Mouse (Mus musculus): ENCODE results near the gene Abca4. TPM values are rescaled to one million over a fixed set of nuclear protein-coding genes. Genes with fewer than 3 reads are reported as not detected.

Abca4 gene
- polyA plus RNA-seq, 1 experiment from 2014 or later, result 3.1 TPM

DNA sequence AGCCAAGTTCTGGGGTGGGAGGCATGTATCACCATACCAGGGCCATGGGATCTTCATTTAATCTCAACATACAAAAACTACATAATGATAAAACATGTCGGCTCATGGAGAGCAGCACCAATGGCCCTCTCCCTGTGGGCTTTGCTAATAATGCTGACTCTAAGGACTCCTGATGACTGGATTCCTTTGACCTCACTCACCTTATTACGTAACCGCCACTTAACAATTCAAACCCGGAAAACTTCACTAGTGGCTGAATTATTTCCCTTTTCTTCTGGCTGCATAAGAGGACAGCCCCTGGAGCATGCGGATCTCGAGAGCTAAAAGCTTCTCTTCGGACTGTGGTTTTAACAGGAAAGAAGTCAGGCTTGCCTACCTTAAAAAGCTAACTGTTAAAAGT lies 106.6 kb downstream of the Abca4 start:
- WGBS (ENCODE audit: insufficient replicate concordance), result 83% methylated on average over 7 of the region's 7 CpGs
- peaks cover 4% of the 10 kb centered on the region; the same call in 1 of the 2 replicates for H3K4me1 ChIP-seq (ENCODE audit: control insufficient read depth, insufficient read depth, low read length)
- no peaks in the 10 kb centered on the region for H3K9me3 ChIP-seq (replicated peaks; ENCODE audit: control insufficient read depth, low read length)
- H3K27ac ChIP-seq (ENCODE audit: low read depth, low read length), result no peak overlapping the region
- H3K4me2 ChIP-seq, result no peak overlapping the region
- no peaks in the 10 kb centered on the region for H3K27me3 ChIP-seq (ENCODE audit: control insufficient read depth, insufficient read depth, low read length)
- no peak overlapping the region for H3K4me3 ChIP-seq (ENCODE audit: low read depth, low read length)
- no peak overlapping the region for H3K9ac ChIP-seq (ENCODE audit: low read depth, low read length)
- no peaks in the 10 kb centered on the region for H3K36me3 ChIP-seq (ENCODE audit: control insufficient read depth, insufficient read depth, low read length)
- ATAC-seq (replicated peaks; ENCODE audit: insufficient number of reproducible peaks, low FRiP score, low TSS enrichment), result no peak

DNA sequence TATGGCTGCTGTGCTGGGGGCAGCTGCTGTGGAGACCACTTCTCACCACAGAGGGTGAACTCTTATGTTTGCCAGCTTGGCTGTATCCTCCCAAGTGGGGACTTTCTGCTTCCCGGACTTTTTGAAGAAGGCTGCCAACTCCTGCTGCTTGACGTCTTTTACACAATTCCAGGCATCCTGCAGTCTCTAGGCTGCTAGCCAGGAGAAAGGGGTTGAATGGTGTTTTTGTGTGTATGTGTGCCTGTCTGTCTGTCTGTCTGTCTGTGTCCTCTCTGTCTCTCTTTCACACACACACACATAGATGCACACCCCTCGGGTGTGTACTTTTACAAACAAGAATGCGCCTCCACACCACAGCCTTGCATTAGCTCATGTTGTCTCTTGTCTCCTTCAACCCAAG lies 108.2 kb downstream of the Abca4 start:
- H3K9me3 ChIP-seq (replicated peaks; ENCODE audit: control insufficient read depth, low read length), result no peaks in the 10 kb centered on the region
- 53% methylated on average over 4 of the region's 4 CpGs for WGBS (ENCODE audit: insufficient replicate concordance)
- no peak for ATAC-seq (replicated peaks; ENCODE audit: insufficient number of reproducible peaks, low FRiP score, low TSS enrichment)
- peaks cover 4% of the 10 kb centered on the region; the same call in 1 of the 2 replicates for H3K4me1 ChIP-seq (ENCODE audit: control insufficient read depth, insufficient read depth, low read length)
- H3K27me3 ChIP-seq (ENCODE audit: control insufficient read depth, insufficient read depth, low read length), result no peaks in the 10 kb centered on the region
- no peak overlapping the region for H3K27ac ChIP-seq (ENCODE audit: low read depth, low read length)
- no peak overlapping the region for H3K4me3 ChIP-seq (ENCODE audit: low read depth, low read length)
- H3K9ac ChIP-seq (ENCODE audit: low read depth, low read length), result no peak overlapping the region
- peaks cover 3% of the 10 kb centered on the region; the same call in 1 of the 2 replicates for H3K36me3 ChIP-seq (ENCODE audit: control insufficient read depth, insufficient read depth, low read length)
- H3K4me2 ChIP-seq, result no peak overlapping the region

DNA sequence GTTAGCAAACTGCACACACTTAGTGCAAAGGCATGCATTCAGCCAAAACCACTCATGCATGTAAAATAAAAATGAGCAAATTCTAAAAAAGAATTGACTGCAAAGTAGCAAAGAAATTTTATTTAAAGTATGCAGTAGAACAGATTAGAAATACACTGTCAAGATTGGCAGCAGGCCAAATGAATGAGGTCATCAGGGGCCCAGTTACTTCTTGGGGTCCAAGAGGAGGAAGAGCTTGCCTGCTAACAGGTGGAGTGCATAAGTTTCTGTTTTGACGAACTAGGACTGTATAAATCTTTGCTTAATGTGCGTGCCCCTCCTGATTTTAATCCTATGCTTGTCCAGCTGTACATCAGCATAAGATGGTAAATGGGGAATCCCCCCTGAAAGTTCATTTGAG lies 109.8 kb downstream of the Abca4 start:
- H3K4me2 ChIP-seq, result no peak overlapping the region
- WGBS (ENCODE audit: insufficient replicate concordance), result 74% methylated on average over 2 of the region's 2 CpGs
- peaks cover under 1% of the 10 kb centered on the region; the same call in 1 of the 2 replicates for H3K4me1 ChIP-seq (ENCODE audit: control insufficient read depth, insufficient read depth, low read length)
- H3K9me3 ChIP-seq (replicated peaks; ENCODE audit: control insufficient read depth, low read length), result no peaks in the 10 kb centered on the region
- no peak for ATAC-seq (replicated peaks; ENCODE audit: insufficient number of reproducible peaks, low FRiP score, low TSS enrichment)
- no peak overlapping the region for H3K4me3 ChIP-seq (ENCODE audit: low read depth, low read length)
- no peak overlapping the region for H3K27ac ChIP-seq (ENCODE audit: low read depth, low read length)
- H3K9ac ChIP-seq (ENCODE audit: low read depth, low read length), result no peak overlapping the region
- H3K27me3 ChIP-seq (ENCODE audit: control insufficient read depth, insufficient read depth, low read length), result no peaks in the 10 kb centered on the region
- H3K36me3 ChIP-seq (ENCODE audit: control insufficient read depth, insufficient read depth, low read length), result peaks cover 3% of the 10 kb centered on the region; the same call in 1 of the 2 replicates

DNA sequence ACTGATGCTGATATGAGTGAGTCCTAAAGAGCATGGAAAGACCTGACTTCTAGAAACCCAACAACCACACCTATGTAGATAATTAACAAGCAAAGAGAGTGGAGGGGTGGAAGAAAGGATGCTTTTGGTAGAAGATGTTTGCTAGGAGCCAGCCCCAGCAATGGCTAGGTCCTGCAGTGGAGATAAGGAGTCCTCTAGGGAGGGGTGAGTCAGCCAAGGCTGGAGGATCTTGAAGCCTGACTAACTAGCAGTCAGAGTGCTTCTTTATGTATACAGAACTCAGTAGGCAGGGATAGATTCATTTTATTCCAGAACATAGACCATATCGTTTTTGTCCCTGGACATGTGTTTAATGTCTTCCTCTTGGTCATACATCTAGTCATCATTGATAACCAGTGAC lies 115.2 kb downstream of the Abca4 start:
- no peak for ATAC-seq (replicated peaks; ENCODE audit: insufficient number of reproducible peaks, low FRiP score, low TSS enrichment)
- H3K36me3 ChIP-seq (ENCODE audit: control insufficient read depth, insufficient read depth, low read length), result peaks cover 3% of the 10 kb centered on the region; the same call in 1 of the 2 replicates
- no peak overlapping the region for H3K9ac ChIP-seq (ENCODE audit: low read depth, low read length)
- H3K27me3 ChIP-seq (ENCODE audit: control insufficient read depth, insufficient read depth, low read length), result no peaks in the 10 kb centered on the region
- H3K9me3 ChIP-seq (replicated peaks; ENCODE audit: control insufficient read depth, low read length), result no peaks in the 10 kb centered on the region
- no peaks in the 10 kb centered on the region for H3K4me1 ChIP-seq (ENCODE audit: control insufficient read depth, insufficient read depth, low read length)
- 72% methylated on average over 1 of the region's 1 CpGs for WGBS (ENCODE audit: insufficient replicate concordance)
- H3K4me3 ChIP-seq (ENCODE audit: low read depth, low read length), result no peak overlapping the region
- no peak overlapping the region for H3K27ac ChIP-seq (ENCODE audit: low read depth, low read length)
- no peak overlapping the region for H3K4me2 ChIP-seq

DNA sequence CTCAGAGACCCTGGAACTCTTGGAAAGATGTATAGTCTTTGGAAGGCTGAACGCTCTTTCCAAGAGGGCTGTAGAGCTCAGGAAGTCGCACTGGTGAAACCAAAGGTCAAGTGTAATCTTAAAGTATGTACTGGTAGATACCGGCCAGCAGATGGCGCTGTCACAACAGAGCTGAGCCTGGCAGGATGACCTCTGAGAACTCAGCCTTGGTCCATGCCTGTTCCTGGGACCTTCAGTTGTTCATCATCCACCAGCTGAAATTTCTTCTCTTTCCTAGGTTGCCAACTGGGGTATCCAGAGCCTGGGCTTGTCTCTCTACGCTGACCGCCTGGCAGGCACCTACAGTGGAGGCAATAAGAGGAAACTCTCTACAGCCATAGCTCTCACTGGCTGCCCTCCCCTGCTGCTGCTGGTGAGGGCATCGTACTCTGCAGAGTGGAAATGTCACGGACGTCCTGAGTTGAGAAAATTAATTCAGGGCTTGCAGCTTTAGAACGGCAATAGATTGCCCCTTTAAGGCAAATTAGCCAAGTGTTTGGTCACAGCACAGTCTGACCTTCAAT lies 125.5 kb downstream of the Abca4 start:
- Histone ChIP-seq H3K27me3 (ENCODE audit: control insufficient read depth, insufficient read depth, low read length) (no peaks in the 10 kb centered on the region), H3K4me1 (ENCODE audit: control insufficient read depth, insufficient read depth, low read length) (peaks cover 6% of the 10 kb centered on the region), H3K9me3 (replicated peaks; ENCODE audit: control insufficient read depth, low read length) (no peaks in the 10 kb centered on the region), H3K9ac (ENCODE audit: low read depth, low read length) (no peak overlapping the region), H3K36me3 (ENCODE audit: control insufficient read depth, insufficient read depth, low read length) (no peaks in the 10 kb centered on the region), H3K4me2 (no peak overlapping the region), H3K4me3 (ENCODE audit: low read depth, low read length) (no peak overlapping the region), H3K27ac (ENCODE audit: low read depth, low read length) (no peak overlapping the region)
- no peak for ATAC-seq (replicated peaks; ENCODE audit: insufficient number of reproducible peaks, low FRiP score, low TSS enrichment)
- WGBS (ENCODE audit: insufficient replicate concordance), result 42% methylated on average over 10 of the region's 10 CpGs

DNA sequence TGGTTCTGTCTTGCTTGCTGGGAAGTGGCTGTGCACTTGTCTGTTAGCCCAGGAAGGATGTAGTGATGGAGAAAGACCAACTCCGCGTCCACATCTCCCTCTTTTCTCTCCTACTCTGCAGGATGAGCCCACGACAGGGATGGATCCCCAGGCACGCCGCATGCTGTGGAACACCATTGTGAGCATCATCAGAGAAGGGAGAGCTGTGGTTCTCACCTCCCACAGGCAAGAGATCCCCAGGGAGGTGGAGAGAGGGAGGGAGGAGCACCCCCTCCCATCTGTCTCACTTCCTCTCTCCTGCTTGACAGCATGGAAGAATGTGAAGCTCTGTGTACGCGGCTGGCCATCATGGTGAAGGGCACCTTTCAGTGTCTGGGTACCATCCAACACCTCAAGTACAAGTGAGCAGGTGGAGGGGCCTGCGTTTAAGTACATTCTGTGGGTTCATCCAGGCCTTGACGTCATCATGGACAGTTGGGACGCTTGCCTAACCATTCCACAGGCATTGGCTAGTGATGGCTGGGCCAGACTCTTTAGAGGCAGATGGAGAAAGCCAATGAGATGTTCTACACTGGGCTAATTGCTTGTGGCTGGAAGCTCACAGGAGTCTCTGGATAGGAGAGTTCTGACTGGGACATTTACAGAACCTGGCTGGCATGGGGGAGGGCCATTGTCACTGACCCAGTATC lies 126.5 kb downstream of the Abca4 start:
- 81% methylated on average over 10 of the region's 10 CpGs for WGBS (ENCODE audit: insufficient replicate concordance)
- ATAC-seq (replicated peaks; ENCODE audit: insufficient number of reproducible peaks, low FRiP score, low TSS enrichment), result no peak
- Histone ChIP-seq H3K9me3 (replicated peaks; ENCODE audit: control insufficient read depth, low read length) (no peaks in the 10 kb centered on the region), H3K27ac (ENCODE audit: low read depth, low read length) (no peak overlapping the region), H3K4me3 (ENCODE audit: low read depth, low read length) (no peak overlapping the region), H3K4me1 (ENCODE audit: control insufficient read depth, insufficient read depth, low read length) (no peaks in the 10 kb centered on the region; the same call in 1 of the 2 replicates), H3K36me3 (ENCODE audit: control insufficient read depth, insufficient read depth, low read length) (no peaks in the 10 kb centered on the region), H3K9ac (ENCODE audit: low read depth, low read length) (no peak overlapping the region), H3K27me3 (ENCODE audit: control insufficient read depth, insufficient read depth, low read length) (no peaks in the 10 kb centered on the region), H3K4me2 (no peak overlapping the region)

- 76% methylated on average over 15 of the region's 15 CpGs for WGBS (ENCODE audit: insufficient replicate concordance)
- H3K4me3 ChIP-seq (ENCODE audit: low read depth, low read length), result no peak overlapping the region
- no peak for ATAC-seq (replicated peaks; ENCODE audit: insufficient number of reproducible peaks, low FRiP score, low TSS enrichment)
- H3K36me3 ChIP-seq (ENCODE audit: control insufficient read depth, insufficient read depth, low read length), result no peaks in the 10 kb centered on the region
- H3K4me1 ChIP-seq (ENCODE audit: control insufficient read depth, insufficient read depth, low read length), result no peaks in the 10 kb centered on the region
- H3K4me2 ChIP-seq, result no peak overlapping the region
- no peak overlapping the region for H3K9ac ChIP-seq (ENCODE audit: low read depth, low read length)
- no peaks in the 10 kb centered on the region for H3K9me3 ChIP-seq (replicated peaks; ENCODE audit: control insufficient read depth, low read length)
- no peaks in the 10 kb centered on the region for H3K27me3 ChIP-seq (ENCODE audit: control insufficient read depth, insufficient read depth, low read length)
- no peak overlapping the region for H3K27ac ChIP-seq (ENCODE audit: low read depth, low read length)
These were observed 129.4 kb downstream of the Abca4 start for GRCm38 (mm10) chr3:122173526-122174150.

GRCm38 (mm10) chr3:122176018-122176417 lies 131.8 kb downstream of the Abca4 start:
- Histone ChIP-seq H3K27ac (ENCODE audit: low read depth, low read length) (no peak overlapping the region), H3K4me1 (ENCODE audit: control insufficient read depth, insufficient read depth, low read length) (no peaks in the 10 kb centered on the region), H3K36me3 (ENCODE audit: control insufficient read depth, insufficient read depth, low read length) (no peaks in the 10 kb centered on the region), H3K4me3 (ENCODE audit: low read depth, low read length) (no peak overlapping the region), H3K4me2 (no peak overlapping the region), H3K9ac (ENCODE audit: low read depth, low read length) (no peak overlapping the region), H3K9me3 (replicated peaks; ENCODE audit: control insufficient read depth, low read length) (no peaks in the 10 kb centered on the region), H3K27me3 (ENCODE audit: control insufficient read depth, insufficient read depth, low read length) (no peaks in the 10 kb centered on the region)
- WGBS (ENCODE audit: insufficient replicate concordance), result 70% methylated on average over 6 of the region's 6 CpGs
- no peak for ATAC-seq (replicated peaks; ENCODE audit: insufficient number of reproducible peaks, low FRiP score, low TSS enrichment)
